Mouse (Mus musculus): ENCODE data around the gene Tmem150c. TPM values are rescaled to one million over a fixed set of nuclear protein-coding genes. Genes with fewer than 3 reads are reported as not detected.

Gene Tmem150c
- polyA plus RNA-seq, 1 experiment, result not detected

DNA sequence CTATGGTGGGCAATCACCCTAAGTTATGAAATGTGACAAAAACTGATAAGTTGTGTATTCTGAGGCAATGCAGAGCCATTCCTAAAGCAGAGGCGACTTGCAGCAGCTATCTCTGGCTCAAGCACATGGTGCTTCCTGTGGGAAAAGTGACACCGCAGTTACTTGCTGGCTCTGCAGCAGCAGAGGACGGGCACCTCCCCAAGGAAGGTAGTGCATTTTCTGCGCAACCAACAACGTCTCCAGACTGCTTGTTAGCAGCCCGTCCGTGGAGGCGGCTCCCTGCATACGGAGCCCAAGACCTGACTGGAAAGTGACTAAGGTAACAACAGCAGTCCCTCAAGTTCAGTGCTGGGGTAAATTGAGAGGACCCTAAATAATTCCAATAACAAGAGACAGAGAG lies 36.8 kb upstream of the Tmem150c start:
- TF ChIP-seq TAL1 (IDR thresholded peaks at IDR 0.05; ENCODE audit: low read length) (no peak), GATA1 (IDR thresholded peaks at IDR 0.05; ENCODE audit: low read length) (no peak)
- H3K4me1 ChIP-seq (ENCODE audit: control insufficient read depth), result no peaks in the 10 kb centered on the region
- no peak overlapping the region for H3K4me3 ChIP-seq (replicated peaks)
- H3K9me3 ChIP-seq (ENCODE audit: control insufficient read depth, low read length), result no peaks in the 10 kb centered on the region
- H3K27me3 ChIP-seq (ENCODE audit: control insufficient read depth), result no peaks in the 10 kb centered on the region
- H3K36me3 ChIP-seq (ENCODE audit: control insufficient read depth), result no peaks in the 10 kb centered on the region

DNA sequence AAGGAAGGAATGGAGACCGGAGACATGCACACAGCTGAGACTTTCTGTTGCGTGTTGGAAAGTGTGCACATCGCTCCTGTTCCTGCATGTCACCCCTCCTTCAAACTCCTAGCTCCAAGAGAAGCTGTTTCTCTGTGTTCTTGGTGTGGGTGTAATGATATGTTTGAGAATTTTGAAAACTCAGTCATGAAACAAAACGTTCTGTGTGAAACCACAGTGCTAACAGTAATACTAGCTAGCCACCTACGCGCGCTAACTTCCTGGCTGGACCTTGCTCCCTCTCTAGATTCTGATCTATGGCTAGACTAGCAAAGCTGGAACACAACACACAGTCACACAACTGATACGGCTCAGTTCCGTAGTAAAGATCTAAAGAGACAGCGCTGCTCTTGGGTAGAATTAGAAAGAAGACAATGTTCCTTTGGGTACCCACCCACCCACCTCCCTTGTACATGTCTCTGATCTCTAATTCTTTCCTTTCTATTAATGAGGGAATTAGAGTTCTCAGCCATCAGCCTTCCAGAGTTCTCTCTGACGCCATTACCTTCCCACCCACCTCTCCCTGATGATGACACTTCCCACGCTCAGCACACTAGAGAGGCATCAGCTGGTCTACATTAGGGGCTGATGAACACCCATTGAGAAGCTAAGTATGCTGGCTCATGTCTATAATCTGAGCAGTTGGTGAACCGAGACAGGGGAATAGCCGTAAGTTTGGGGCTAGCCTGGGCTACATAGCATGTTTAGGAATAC lies 32.0 kb upstream of the Tmem150c start:
- no peaks in the 10 kb centered on the region for H3K4me1 ChIP-seq (ENCODE audit: control insufficient read depth)
- no peaks in the 10 kb centered on the region for H3K36me3 ChIP-seq (ENCODE audit: control insufficient read depth)
- H3K9me3 ChIP-seq (ENCODE audit: control insufficient read depth, low read length), result no peaks in the 10 kb centered on the region
- H3K4me3 ChIP-seq (replicated peaks), result no peak overlapping the region
- H3K27me3 ChIP-seq (ENCODE audit: control insufficient read depth), result no peaks in the 10 kb centered on the region
- TF ChIP-seq GATA1 (IDR thresholded peaks at IDR 0.05; ENCODE audit: low read length), result no peak
- no peak for TF ChIP-seq TAL1 (IDR thresholded peaks at IDR 0.05; ENCODE audit: low read length)

DNA sequence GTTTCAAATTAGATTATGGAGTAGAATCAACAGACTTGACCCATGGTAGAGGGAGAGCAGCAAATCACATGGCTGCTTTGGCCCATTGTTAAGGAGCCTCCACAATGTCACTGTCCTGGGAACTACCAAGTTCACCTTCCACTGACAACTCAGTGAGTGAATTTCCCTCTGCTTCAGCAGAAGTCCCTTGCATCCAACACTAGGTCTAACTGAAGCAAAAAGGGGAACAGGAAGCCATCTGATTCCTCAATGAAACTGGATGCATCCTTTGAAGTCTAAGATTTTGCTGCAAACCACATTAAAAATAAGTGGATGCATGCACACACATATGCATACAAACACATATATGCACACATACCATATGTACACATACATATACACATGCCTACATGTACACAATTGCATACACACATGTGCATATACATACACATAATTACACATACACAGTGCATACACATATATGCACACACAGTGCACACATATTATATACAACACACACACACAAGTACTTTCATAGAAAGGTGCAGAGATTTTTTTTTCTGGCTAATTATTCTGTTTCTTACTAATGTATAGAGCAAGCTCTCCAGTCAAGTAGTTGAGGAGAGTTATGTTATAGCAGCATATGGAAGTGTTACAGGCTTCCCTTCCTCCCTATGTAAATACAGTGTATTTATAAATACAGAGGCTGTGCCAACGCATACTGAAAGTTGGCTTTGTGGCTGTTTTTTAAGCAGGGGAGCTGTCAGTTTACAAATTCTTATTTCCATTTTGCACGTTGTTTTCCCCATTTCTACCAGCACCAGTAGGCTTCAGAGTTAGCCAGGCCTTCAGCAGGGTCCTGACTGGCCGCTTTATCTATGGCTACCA lies 27.7 kb upstream of the Tmem150c start:
- Histone ChIP-seq H3K4me3 (replicated peaks) (no peak overlapping the region), H3K9me3 (ENCODE audit: control insufficient read depth, low read length) (no peaks in the 10 kb centered on the region), H3K36me3 (ENCODE audit: control insufficient read depth) (no peaks in the 10 kb centered on the region), H3K27me3 (ENCODE audit: control insufficient read depth) (no peaks in the 10 kb centered on the region), H3K4me1 (ENCODE audit: control insufficient read depth) (no peaks in the 10 kb centered on the region)
- TF ChIP-seq TAL1 (IDR thresholded peaks at IDR 0.05; ENCODE audit: low read length) (no peak), GATA1 (IDR thresholded peaks at IDR 0.05; ENCODE audit: low read length) (no peak)

DNA sequence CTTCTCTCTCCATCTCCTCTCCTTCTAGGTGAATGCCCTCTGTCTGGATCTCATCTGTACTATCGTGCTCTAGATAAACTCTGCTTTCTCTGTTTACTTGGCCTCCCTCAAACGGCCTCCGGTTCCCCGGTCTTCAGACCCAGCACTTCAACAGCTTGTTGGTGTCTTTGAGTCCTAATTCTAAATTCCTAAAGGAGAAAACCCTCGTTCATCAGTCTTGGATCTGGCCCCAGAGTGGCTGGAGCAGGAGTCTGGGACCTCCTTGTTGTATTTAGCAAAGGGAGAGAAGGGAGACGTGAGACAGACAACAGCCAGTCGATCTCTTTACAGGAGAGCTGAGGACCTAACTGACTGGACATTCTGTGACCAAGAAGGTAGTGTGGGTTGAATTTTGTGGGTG lies 27.0 kb upstream of the Tmem150c start:
- no peak for TF ChIP-seq GATA1 (IDR thresholded peaks at IDR 0.05; ENCODE audit: low read length)
- TF ChIP-seq TAL1 (IDR thresholded peaks at IDR 0.05; ENCODE audit: low read length), result no peak
- H3K4me1 ChIP-seq (ENCODE audit: control insufficient read depth), result no peaks in the 10 kb centered on the region

DNA sequence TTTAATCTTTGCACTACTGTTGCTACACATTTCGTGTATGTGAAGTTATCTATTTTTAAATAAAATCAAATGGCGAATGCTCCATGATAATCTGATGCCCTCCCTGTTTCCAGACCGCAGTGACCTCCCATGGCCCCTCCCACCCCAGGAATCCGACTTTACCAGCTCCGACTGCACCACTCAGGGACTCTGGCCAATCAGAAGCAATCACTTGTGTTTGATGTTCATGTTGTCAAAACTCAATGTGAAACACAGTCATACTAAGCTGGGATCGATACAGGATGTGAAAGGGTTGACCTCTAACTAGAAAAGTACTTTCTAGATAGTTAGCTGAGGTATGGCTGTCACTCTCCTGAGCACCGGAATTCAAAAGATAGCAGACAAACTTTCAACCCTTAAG lies 26.3 kb upstream of the Tmem150c start:
- Histone ChIP-seq H3K4me3 (replicated peaks) (no peak overlapping the region), H3K9me3 (ENCODE audit: control insufficient read depth, low read length) (no peaks in the 10 kb centered on the region), H3K4me1 (ENCODE audit: control insufficient read depth) (no peaks in the 10 kb centered on the region), H3K27me3 (ENCODE audit: control insufficient read depth) (no peaks in the 10 kb centered on the region), H3K36me3 (ENCODE audit: control insufficient read depth) (no peaks in the 10 kb centered on the region)
- no peak for TF ChIP-seq GATA1 (IDR thresholded peaks at IDR 0.05; ENCODE audit: low read length)
- TF ChIP-seq TAL1 (IDR thresholded peaks at IDR 0.05; ENCODE audit: low read length), result no peak

More for the DNA sequence above, 27.0 kb upstream of the Tmem150c start:
- H3K4me3 ChIP-seq (replicated peaks), result no peak overlapping the region
- H3K27me3 ChIP-seq (ENCODE audit: control insufficient read depth), result no peaks in the 10 kb centered on the region
- H3K9me3 ChIP-seq (ENCODE audit: control insufficient read depth, low read length), result no peaks in the 10 kb centered on the region
- no peaks in the 10 kb centered on the region for H3K36me3 ChIP-seq (ENCODE audit: control insufficient read depth)

DNA sequence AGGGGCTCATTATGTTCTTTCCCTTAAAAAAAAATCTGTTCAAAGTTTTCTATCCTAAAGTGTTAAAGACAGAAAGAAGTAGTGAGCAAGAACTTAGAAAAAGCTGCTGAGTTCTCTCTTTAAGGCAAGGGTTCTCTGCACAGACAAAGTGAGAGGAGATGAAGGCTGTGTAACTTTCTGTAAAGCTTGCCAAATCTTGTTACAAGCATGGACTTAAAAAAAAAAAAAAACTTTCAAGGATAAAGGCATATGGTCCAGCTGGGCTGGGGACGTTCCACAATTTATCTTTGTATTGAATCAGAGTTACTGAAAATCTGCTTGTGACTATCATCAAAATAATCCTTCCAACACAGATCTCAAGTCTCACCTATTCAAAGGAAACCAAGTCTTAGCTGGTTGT lies 21.4 kb upstream of the Tmem150c start:
- Histone ChIP-seq H3K4me1 (ENCODE audit: control insufficient read depth) (no peaks in the 10 kb centered on the region), H3K36me3 (ENCODE audit: control insufficient read depth) (no peaks in the 10 kb centered on the region), H3K4me3 (replicated peaks) (no peak overlapping the region), H3K9me3 (ENCODE audit: control insufficient read depth, low read length) (peaks cover 10% of the 10 kb centered on the region), H3K27me3 (ENCODE audit: control insufficient read depth) (no peaks in the 10 kb centered on the region)
- TF ChIP-seq GATA1 (IDR thresholded peaks at IDR 0.05; ENCODE audit: low read length), result no peak
- TF ChIP-seq TAL1 (IDR thresholded peaks at IDR 0.05; ENCODE audit: low read length), result no peak

DNA sequence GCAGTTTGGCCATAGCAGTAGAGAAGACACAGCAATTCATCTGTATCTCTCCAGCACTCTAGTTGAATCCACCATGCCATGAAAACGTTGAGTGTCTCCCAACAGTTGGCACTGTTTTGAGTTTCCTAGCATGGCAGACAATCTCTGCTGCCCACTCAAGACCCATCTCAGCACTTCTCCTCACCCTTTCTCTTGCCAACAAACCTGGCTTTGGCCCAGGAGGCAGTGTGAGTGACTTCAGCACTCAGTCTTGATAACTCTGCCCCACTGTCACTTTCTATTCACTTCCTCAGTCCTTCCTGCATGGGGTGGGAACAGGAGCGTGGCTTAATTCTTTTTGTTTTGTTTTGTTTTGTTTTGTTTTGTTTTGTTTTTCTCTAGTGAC lies 19.2 kb upstream of the Tmem150c start:
- H3K9me3 ChIP-seq (ENCODE audit: control insufficient read depth, low read length), result peaks cover 10% of the 10 kb centered on the region

DNA sequence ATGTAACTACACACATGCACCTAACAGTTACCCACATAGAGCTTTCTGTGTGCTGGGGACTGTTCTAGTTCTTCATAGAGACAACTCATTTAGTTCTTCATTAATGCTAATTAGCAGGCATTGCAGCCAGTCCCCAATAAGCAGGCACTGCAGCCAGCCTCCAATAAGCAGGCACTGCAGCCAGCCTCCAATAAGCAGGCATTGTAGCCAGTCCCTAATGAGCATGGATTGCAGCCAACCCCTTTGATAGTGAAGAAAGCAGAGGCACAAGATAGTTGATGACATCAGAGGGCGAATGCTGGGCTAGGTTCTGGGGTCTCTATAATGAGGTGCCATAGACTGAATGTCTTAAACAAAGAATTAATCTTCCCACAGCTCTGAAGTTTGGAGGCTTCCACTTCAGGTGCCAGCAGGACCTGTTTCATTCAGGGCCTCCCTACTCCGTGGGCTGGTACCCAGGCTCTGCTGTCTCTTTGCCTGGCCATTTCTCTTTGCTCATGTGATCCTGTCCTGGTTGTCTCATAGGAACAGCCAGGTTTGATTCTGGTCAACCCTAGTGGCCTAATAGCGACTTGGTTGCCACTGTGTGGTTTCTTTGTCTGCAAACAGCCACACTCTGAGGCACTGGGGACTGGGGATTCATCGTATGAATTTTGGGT lies 18.6 kb upstream of the Tmem150c start:
- no peak for TF ChIP-seq TAL1 (IDR thresholded peaks at IDR 0.05; ENCODE audit: low read length)
- no peak for TF ChIP-seq GATA1 (IDR thresholded peaks at IDR 0.05; ENCODE audit: low read length)
- no peak overlapping the region for H3K4me3 ChIP-seq (replicated peaks)

More for the DNA sequence above, 19.2 kb upstream of the Tmem150c start:
- Histone ChIP-seq H3K4me3 (replicated peaks) (no peak overlapping the region), H3K27me3 (ENCODE audit: control insufficient read depth) (no peaks in the 10 kb centered on the region), H3K36me3 (ENCODE audit: control insufficient read depth) (no peaks in the 10 kb centered on the region), H3K4me1 (ENCODE audit: control insufficient read depth) (no peaks in the 10 kb centered on the region)
- TF ChIP-seq GATA1 (IDR thresholded peaks at IDR 0.05; ENCODE audit: low read length) (no peak), TAL1 (IDR thresholded peaks at IDR 0.05; ENCODE audit: low read length) (no peak)

DNA sequence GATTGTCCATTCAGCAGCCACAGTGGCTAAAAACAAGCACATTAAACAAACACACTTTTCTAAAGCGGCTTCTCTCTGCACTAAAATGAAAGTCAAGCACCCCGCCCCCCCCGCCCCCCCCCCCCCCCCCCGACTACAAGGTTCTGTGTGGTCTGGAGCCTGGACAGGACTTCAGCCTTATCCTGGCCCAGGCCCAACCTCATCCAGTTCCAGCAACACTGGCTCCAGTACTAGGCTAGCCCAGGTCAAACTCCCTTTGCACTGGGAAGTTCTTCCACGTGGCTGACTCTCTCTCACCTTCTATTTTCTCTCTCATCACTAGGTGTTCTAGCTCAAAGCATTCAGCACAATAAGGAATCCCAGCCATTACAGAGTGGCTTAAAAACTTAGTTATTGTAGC lies 17.9 kb upstream of the Tmem150c start:
- no peaks in the 10 kb centered on the region for H3K36me3 ChIP-seq (ENCODE audit: control insufficient read depth)
- TF ChIP-seq TAL1 (IDR thresholded peaks at IDR 0.05; ENCODE audit: low read length), result no peak
- no peak for TF ChIP-seq GATA1 (IDR thresholded peaks at IDR 0.05; ENCODE audit: low read length)
- no peaks in the 10 kb centered on the region for H3K27me3 ChIP-seq (ENCODE audit: control insufficient read depth)
- H3K4me3 ChIP-seq (replicated peaks), result no peak overlapping the region
- peaks cover 10% of the 10 kb centered on the region for H3K9me3 ChIP-seq (ENCODE audit: control insufficient read depth, low read length)
- no peaks in the 10 kb centered on the region for H3K4me1 ChIP-seq (ENCODE audit: control insufficient read depth)

More for the DNA sequence above, 18.6 kb upstream of the Tmem150c start:
- Histone ChIP-seq H3K4me1 (ENCODE audit: control insufficient read depth) (no peaks in the 10 kb centered on the region), H3K36me3 (ENCODE audit: control insufficient read depth) (no peaks in the 10 kb centered on the region), H3K27me3 (ENCODE audit: control insufficient read depth) (no peaks in the 10 kb centered on the region), H3K9me3 (ENCODE audit: control insufficient read depth, low read length) (peaks cover 10% of the 10 kb centered on the region)
